Mouse (Mus musculus): ENCODE results near the gene Zcwpw1. TPM values are rescaled to one million over a fixed set of nuclear protein-coding genes. Genes with fewer than 3 reads are reported as not detected.
"Not testable (repeated sequence)": the region's sequence is repeated elsewhere in the genome, so short reads cannot be mapped to it uniquely, and the experiment has no call there.

The Zcwpw1 gene
- polyA plus RNA-seq, 1 experiment from 2014 or later, result 27.4 TPM

- no peak for ATAC-seq (ENCODE audit: low FRiP score, low TSS enrichment)
- Histone ChIP-seq H3K4me1 (ENCODE audit: control insufficient read depth, insufficient read depth, low read length) (no peaks in the 10 kb centered on the region), H3K27ac (ENCODE audit: low read depth, low read length) (no peak overlapping the region), H3K4me3 (ENCODE audit: low read length) (no peak overlapping the region), H3K9me3 (ENCODE audit: control insufficient read depth, low read length) (no peaks in the 10 kb centered on the region), H3K27me3 (ENCODE audit: control insufficient read depth, insufficient read depth, low read length) (no peaks in the 10 kb centered on the region), H3K4me2 (replicated peaks; ENCODE audit: low read depth, low read length) (no peak overlapping the region), H3K36me3 (ENCODE audit: control insufficient read depth, insufficient read depth, low read length) (no peaks in the 10 kb centered on the region), H3K9ac (ENCODE audit: low read depth, low read length) (no peak overlapping the region)
- 41% methylated on average over 4 of the region's 4 CpGs for WGBS
Observed at GRCm38 (mm10) chr5:137833500-137833899, 45.9 kb downstream of the Zcwpw1 start.

- H3K36me3 ChIP-seq (ENCODE audit: control insufficient read depth, insufficient read depth, low read length); H3K4me2 ChIP-seq (replicated peaks; ENCODE audit: low read depth, low read length); H3K4me1 ChIP-seq (ENCODE audit: control insufficient read depth, insufficient read depth, low read length); ATAC-seq (ENCODE audit: low FRiP score, low TSS enrichment); H3K9ac ChIP-seq (ENCODE audit: low read depth, low read length); H3K9me3 ChIP-seq (ENCODE audit: control insufficient read depth, low read length); H3K27ac ChIP-seq (ENCODE audit: low read depth, low read length); H3K4me3 ChIP-seq (ENCODE audit: low read length); H3K27me3 ChIP-seq (ENCODE audit: control insufficient read depth, insufficient read depth, low read length): not testable (repeated sequence)
- 73% methylated on average over 1 of the region's 2 CpGs for WGBS
Observed at GRCm38 (mm10) chr5:137835966-137836520, 48.4 kb downstream of the Zcwpw1 start, which contains the start of gene Pilra. Gene Pilra, minus strand, starts transcription at chr5:137836281.

GRCm38 (mm10) chr5:137836611-137837010 is 49.0 kb downstream of the Zcwpw1 start:
- H3K36me3 ChIP-seq (ENCODE audit: control insufficient read depth, insufficient read depth, low read length), result no peaks in the 10 kb centered on the region
- no peak overlapping the region for H3K4me2 ChIP-seq (replicated peaks; ENCODE audit: low read depth, low read length)
- no peaks in the 10 kb centered on the region for H3K9me3 ChIP-seq (ENCODE audit: control insufficient read depth, low read length)
- no peak overlapping the region for H3K27ac ChIP-seq (ENCODE audit: low read depth, low read length)
- ATAC-seq (ENCODE audit: low FRiP score, low TSS enrichment), result no peak
- H3K4me1 ChIP-seq (ENCODE audit: control insufficient read depth, insufficient read depth, low read length), result no peaks in the 10 kb centered on the region
- no peak overlapping the region for H3K9ac ChIP-seq (ENCODE audit: low read depth, low read length)
- no peaks in the 10 kb centered on the region for H3K27me3 ChIP-seq (ENCODE audit: control insufficient read depth, insufficient read depth, low read length)
- H3K4me3 ChIP-seq (ENCODE audit: low read length), result no peak overlapping the region

- H3K9ac ChIP-seq (ENCODE audit: low read depth, low read length); H3K4me1 ChIP-seq (ENCODE audit: control insufficient read depth, insufficient read depth, low read length); H3K4me2 ChIP-seq (replicated peaks; ENCODE audit: low read depth, low read length); H3K9me3 ChIP-seq (ENCODE audit: control insufficient read depth, low read length); ATAC-seq (ENCODE audit: low FRiP score, low TSS enrichment); H3K27me3 ChIP-seq (ENCODE audit: control insufficient read depth, insufficient read depth, low read length); H3K36me3 ChIP-seq (ENCODE audit: control insufficient read depth, insufficient read depth, low read length); H3K4me3 ChIP-seq (ENCODE audit: low read length); H3K27ac ChIP-seq (ENCODE audit: low read depth, low read length): not testable (repeated sequence)
Observed at GRCm38 (mm10) chr5:137837110-137837509, 49.5 kb downstream of the Zcwpw1 start.

- WGBS, result 89% methylated on average over 1 of the region's 1 CpGs
- H3K36me3 ChIP-seq (ENCODE audit: control insufficient read depth, insufficient read depth, low read length); H3K4me2 ChIP-seq (replicated peaks; ENCODE audit: low read depth, low read length); H3K4me3 ChIP-seq (ENCODE audit: low read length); H3K27me3 ChIP-seq (ENCODE audit: control insufficient read depth, insufficient read depth, low read length); ATAC-seq (ENCODE audit: low FRiP score, low TSS enrichment); H3K4me1 ChIP-seq (ENCODE audit: control insufficient read depth, insufficient read depth, low read length); H3K9me3 ChIP-seq (ENCODE audit: control insufficient read depth, low read length); H3K27ac ChIP-seq (ENCODE audit: low read depth, low read length); H3K9ac ChIP-seq (ENCODE audit: low read depth, low read length): not testable (repeated sequence)
Observed at GRCm38 (mm10) chr5:137850313-137850712, 62.7 kb downstream of the Zcwpw1 start.

- WGBS, result 71% methylated on average over 3 of the region's 3 CpGs
- not testable (repeated sequence) for ATAC-seq (ENCODE audit: low FRiP score, low TSS enrichment)
Observed at GRCm38 (mm10) chr5:137854907-137855306, 67.3 kb downstream of the Zcwpw1 start.

GRCm38 (mm10) chr5:137856870-137857269 is 69.3 kb downstream of the Zcwpw1 start:
- not testable (repeated sequence) for H3K27ac ChIP-seq (ENCODE audit: low read depth, low read length); H3K9ac ChIP-seq (ENCODE audit: low read depth, low read length); H3K36me3 ChIP-seq (ENCODE audit: control insufficient read depth, insufficient read depth, low read length); H3K4me1 ChIP-seq (ENCODE audit: control insufficient read depth, insufficient read depth, low read length); H3K27me3 ChIP-seq (ENCODE audit: control insufficient read depth, insufficient read depth, low read length); H3K9me3 ChIP-seq (ENCODE audit: control insufficient read depth, low read length); ATAC-seq (ENCODE audit: low FRiP score, low TSS enrichment); H3K4me3 ChIP-seq (ENCODE audit: low read length); H3K4me2 ChIP-seq (replicated peaks; ENCODE audit: low read depth, low read length)
- 76% methylated on average over 4 of the region's 5 CpGs for WGBS

More at GRCm38 (mm10) chr5:137854907-137855306, 67.3 kb downstream of the Zcwpw1 start:
- H3K9ac ChIP-seq (ENCODE audit: low read depth, low read length); H3K9me3 ChIP-seq (ENCODE audit: control insufficient read depth, low read length); H3K4me3 ChIP-seq (ENCODE audit: low read length); H3K4me1 ChIP-seq (ENCODE audit: control insufficient read depth, insufficient read depth, low read length); H3K27ac ChIP-seq (ENCODE audit: low read depth, low read length); H3K4me2 ChIP-seq (replicated peaks; ENCODE audit: low read depth, low read length); H3K27me3 ChIP-seq (ENCODE audit: control insufficient read depth, insufficient read depth, low read length); H3K36me3 ChIP-seq (ENCODE audit: control insufficient read depth, insufficient read depth, low read length): not testable (repeated sequence)

GRCm38 (mm10) chr5:137857960-137858710 is 70.5 kb downstream of the Zcwpw1 start, which contains the start of gene Pilrb1:
Gene Pilrb1, minus strand, starts transcription at chr5:137858106.
- H3K4me1 ChIP-seq (ENCODE audit: control insufficient read depth, insufficient read depth, low read length); H3K4me2 ChIP-seq (replicated peaks; ENCODE audit: low read depth, low read length); H3K27ac ChIP-seq (ENCODE audit: low read depth, low read length); H3K9me3 ChIP-seq (ENCODE audit: control insufficient read depth, low read length); H3K4me3 ChIP-seq (ENCODE audit: low read length); H3K36me3 ChIP-seq (ENCODE audit: control insufficient read depth, insufficient read depth, low read length); ATAC-seq (ENCODE audit: low FRiP score, low TSS enrichment); H3K27me3 ChIP-seq (ENCODE audit: control insufficient read depth, insufficient read depth, low read length); H3K9ac ChIP-seq (ENCODE audit: low read depth, low read length): not testable (repeated sequence)
- WGBS, result 91% methylated on average over 2 of the region's 2 CpGs

- not testable (repeated sequence) for H3K27me3 ChIP-seq (ENCODE audit: control insufficient read depth, insufficient read depth, low read length); H3K27ac ChIP-seq (ENCODE audit: low read depth, low read length); H3K9me3 ChIP-seq (ENCODE audit: control insufficient read depth, low read length); ATAC-seq (ENCODE audit: low FRiP score, low TSS enrichment); H3K4me1 ChIP-seq (ENCODE audit: control insufficient read depth, insufficient read depth, low read length); H3K9ac ChIP-seq (ENCODE audit: low read depth, low read length); H3K4me2 ChIP-seq (replicated peaks; ENCODE audit: low read depth, low read length); H3K4me3 ChIP-seq (ENCODE audit: low read length); H3K36me3 ChIP-seq (ENCODE audit: control insufficient read depth, insufficient read depth, low read length)
- 91% methylated on average over 1 of the region's 1 CpGs for WGBS
Observed at GRCm38 (mm10) chr5:137864008-137864407, 76.4 kb downstream of the Zcwpw1 start.
